Mouse (Mus musculus) liver, adult (tissue): Measurements from ENCODE around the gene Wnk1.

Experiments used
- GATA4 ChIP-seq: IDR thresholded peaks from 2 replicates; pipeline ENCODE4 v1.6.1; 2014; ENCODE audit warnings: mild to moderate bottlenecking, low read length; ENCODE audit not compliant: insufficient replicate concordance

Gene Wnk1

GRCm38 (mm10) chr6:120038366-120039255, at the start of gene Wnk1:
Gene Wnk1, minus strand, starts transcription at chr6:120038672.
- no peak for TF ChIP-seq GATA4

- TF ChIP-seq GATA4: no peak
Measured at GRCm38 (mm10) chr6:120085832-120086231, 47.4 kb upstream of the Wnk1 start.

GRCm38 (mm10) chr6:120084983-120085382, 46.5 kb upstream of the Wnk1 start:
- no peak for TF ChIP-seq GATA4

GRCm38 (mm10) chr6:120083442-120083841, 45.0 kb upstream of the Wnk1 start:
- TF ChIP-seq GATA4: no peak

GRCm38 (mm10) chr6:120082951-120083411, 44.5 kb upstream of the Wnk1 start:
- TF ChIP-seq GATA4: no peak

- no peak for TF ChIP-seq GATA4
Measured at GRCm38 (mm10) chr6:120082251-120082950, 43.9 kb upstream of the Wnk1 start.

GRCm38 (mm10) chr6:120081516-120081915, 43.0 kb upstream of the Wnk1 start:
- no peak for TF ChIP-seq GATA4

GRCm38 (mm10) chr6:120079547-120079946, 41.1 kb upstream of the Wnk1 start:
- no peak for TF ChIP-seq GATA4

GRCm38 (mm10) chr6:120076619-120077450, 38.4 kb upstream of the Wnk1 start:
- TF ChIP-seq GATA4: no peak

- no peak for TF ChIP-seq GATA4
Measured at GRCm38 (mm10) chr6:120072630-120073029, 34.2 kb upstream of the Wnk1 start.

GRCm38 (mm10) chr6:120069546-120069945, 31.1 kb upstream of the Wnk1 start:
- TF ChIP-seq GATA4: no peak

- no peak for TF ChIP-seq GATA4
Measured at GRCm38 (mm10) chr6:120065552-120066177, 27.2 kb upstream of the Wnk1 start.

- TF ChIP-seq GATA4: no peak
Measured at GRCm38 (mm10) chr6:120064627-120065026, 26.2 kb upstream of the Wnk1 start.

GRCm38 (mm10) chr6:120062934-120063333, 24.5 kb upstream of the Wnk1 start:
- TF ChIP-seq GATA4: no peak
